Mouse (Mus musculus) G1E-ER4 (cell line): ENCODE data around the gene Gm525. TPM values are rescaled to one million over a fixed set of nuclear protein-coding genes. Genes with fewer than 3 reads are reported as not detected.

Experiments
- GATA1 ChIP-seq: IDR thresholded peaks from one replicate; pipeline ENCODE4 v1.8.0; 2012; ENCODE audit warnings: low read length, inconsistent platforms
- polyA plus RNA-seq: library from polyadenylated mRNA; stranded (reverse); fragments of >175 nt; gene quantifications from 2 replicates; pipeline ENCODE4 v1.2.3, GENCODE M21; 2012

Gm525 gene
- polyA plus RNA-seq, 1 experiment, result not detected

DNA sequence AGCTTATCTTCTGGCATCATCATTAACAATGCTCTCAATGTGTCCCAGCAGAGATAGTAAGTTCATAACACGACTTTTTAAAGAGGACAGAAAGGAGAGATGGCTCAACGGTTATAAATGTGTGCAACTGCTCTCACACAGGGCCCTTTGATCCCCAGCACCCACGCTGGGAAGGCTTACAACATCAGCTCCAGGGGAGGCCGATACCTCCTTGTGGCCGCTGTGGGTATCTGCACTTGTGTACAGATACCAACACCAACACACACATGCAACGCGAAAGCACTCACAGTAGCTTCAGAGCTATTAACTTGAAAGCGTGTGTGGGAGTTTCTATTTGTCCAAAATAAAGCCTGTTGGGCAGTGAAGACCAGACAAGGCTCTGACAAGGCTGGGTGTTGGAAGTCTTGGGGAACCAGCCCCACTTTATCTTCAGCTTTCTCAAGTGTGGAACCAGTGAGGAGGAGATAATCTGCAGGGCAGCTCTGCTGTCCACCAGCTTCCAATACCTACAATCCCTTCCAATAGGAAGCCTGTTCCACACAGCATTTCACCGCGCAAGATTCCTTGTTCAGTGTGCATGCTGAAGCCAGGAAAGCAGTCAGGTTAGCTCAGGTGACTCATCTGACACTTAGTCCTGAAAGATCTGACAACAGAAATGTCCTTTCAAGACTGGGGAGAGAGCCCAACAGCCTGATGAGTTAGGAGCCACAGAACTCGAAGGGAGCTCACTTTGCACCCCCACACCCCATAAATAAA is 14.9 kb upstream of the Gm525 start:
- TF ChIP-seq GATA1, result no peak

DNA sequence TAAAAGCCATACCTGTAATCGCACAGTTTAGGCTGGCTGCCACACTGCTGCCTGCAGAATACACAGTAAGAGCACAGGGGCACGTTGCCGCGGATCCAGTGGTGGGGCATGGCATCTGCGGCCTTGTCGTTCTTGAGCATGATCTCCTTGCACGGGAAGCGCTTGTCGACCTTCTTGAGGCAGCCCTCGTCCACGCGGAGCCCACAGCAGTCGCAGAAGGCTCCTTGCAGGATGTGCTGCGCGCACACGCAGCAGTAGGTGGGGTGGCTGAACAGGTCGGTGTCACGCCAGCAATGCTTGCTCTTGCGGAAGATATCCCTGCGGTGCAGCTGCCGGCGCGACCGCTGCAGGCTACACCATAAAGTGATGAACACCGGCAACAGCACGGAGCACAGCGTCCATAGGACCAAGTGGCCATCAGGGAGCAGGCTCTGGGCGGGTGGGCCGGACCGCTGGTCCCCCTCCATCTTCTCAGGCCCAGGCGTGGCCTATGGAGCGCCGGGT is 13.7 kb upstream of the Gm525 start:
- TF ChIP-seq GATA1, result no peak

DNA sequence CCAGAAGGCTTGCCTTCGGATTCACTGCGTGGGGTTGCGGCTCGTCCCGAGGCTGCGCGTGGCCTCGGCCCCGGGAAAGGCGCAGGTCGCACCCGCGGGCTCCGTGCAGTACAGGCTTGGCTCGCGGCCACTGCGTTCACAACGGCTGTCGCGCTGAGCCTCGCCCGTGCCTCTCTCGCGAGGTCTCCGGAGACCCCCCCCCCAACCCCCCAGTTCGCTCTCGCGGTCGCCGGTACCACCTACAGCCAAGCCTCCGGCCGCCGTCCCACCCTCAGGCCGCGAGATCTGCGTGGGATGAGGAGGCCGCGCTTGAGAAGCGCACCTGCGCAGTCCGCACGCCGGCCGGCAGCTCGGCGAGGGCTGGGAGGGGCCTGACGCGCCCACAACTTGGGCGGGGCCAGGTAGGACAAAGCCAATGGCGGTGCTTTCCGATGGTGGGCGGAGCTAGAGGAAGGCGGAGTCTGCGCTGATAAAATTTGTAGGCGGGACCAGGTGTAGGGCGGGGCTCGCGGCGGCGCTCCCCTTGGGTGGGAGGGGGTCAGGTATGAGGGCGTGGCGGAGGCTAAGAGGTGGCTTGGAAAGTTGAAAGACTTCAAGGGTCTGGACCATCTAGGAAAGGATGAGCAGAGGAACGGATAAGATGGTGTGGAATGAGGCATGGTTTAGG is 13.1 kb upstream of the Gm525 start:
- TF ChIP-seq GATA1, result no peak

DNA sequence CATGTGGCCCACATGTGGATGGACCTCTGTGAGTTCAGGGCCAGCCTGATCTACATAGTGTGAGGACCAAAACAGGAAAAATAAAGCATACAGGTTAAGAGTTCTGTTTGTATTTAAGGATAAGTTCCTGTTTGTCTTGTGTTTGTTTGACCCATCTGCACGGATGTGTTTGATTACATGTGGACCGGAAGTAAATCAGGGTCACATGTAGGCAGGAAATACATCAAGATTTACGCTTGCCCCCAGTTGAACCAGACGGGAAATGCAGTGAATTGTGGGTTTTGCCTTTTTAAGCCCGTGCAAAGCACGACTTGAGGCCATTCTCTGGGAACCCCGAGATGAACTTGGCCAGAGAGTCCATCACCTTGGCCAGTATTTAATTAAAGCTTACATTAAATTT is 12.3 kb upstream of the Gm525 start:
- no peak for TF ChIP-seq GATA1

DNA sequence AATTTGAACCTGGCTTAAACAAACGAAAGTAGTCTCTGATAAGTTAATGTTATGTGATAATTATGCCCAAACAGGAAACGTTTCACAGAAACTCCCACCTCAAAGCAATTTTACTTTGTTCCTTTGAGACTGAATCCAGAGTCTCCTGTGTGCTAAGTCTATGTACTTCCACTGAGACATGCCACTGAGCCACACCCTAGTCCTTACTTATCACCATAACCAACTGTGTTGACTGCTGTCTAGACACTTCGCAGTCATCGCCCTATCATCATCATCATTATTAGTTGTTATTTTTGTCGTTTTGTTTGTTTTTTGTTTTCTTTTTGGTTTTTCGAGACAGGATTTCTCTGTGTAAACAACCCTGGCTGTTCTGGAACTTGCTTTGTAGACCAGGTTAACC is 9.3 kb upstream of the Gm525 start:
- TF ChIP-seq GATA1, result no peak

DNA sequence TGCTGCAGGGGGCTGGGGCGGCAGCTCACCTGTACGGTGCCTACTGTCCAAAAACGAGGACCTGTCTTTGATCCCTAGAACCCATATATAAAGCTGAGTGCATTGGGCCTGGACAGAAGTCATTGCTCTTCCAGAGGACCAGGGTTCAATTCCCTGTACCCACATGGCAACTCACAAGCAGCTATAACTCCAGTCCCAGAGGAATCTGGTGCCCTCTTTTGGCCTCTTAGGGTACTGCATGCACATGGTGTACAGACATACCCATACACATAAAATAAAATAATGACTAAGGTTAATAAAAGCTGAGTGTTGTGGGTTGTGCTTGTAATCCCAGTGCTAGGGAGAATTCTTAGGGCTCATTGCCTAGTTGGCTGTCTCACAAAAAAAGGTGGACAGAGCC is 8.3 kb upstream of the Gm525 start:
- no peak for TF ChIP-seq GATA1

DNA sequence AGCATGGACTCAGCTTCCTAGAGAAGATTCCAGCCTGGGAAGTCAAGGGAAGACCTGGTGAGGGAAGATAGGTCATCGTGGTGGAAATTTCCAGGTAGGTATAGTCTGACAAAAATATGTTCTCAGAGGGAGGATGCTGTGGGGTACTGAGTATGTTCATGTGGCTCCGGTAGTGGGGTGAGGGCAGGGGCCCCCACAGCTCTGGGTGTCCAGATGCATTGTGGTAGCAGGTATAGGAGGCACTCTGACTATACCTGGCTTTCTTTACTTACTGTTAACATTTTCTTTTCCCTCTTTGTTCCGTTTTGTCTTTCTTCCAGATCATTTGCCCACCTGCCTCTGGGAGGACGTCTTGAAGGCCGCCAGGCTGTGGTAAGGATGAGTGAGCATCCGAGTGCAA is 7.5 kb upstream of the Gm525 start:
- TF ChIP-seq GATA1, result no peak

DNA sequence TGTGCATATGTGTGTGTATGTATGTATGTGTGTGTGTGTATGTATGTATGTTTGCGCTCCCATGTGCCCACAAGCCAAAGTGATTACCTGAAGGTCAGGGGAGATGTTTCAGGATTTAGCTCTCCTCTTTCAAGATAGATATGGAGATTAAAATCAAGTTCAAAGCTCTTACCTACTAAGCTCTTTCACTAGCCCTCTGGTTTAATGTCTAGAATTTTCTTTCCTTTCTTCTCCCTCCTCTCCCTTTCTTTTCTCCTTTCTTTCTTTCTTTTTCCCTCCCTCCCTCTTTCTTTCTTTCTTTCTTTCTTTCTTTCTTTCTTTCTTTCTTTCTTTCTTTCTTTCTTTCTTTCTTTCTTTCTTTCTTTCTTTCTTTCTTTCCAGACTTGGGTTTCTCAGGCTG is 6.9 kb upstream of the Gm525 start, which contains the start of gene Dgke:
Gene Dgke (minus strand): TSS at position 101 of the 400 bp plus-strand sequence.
- TF ChIP-seq GATA1, result no peak

DNA sequence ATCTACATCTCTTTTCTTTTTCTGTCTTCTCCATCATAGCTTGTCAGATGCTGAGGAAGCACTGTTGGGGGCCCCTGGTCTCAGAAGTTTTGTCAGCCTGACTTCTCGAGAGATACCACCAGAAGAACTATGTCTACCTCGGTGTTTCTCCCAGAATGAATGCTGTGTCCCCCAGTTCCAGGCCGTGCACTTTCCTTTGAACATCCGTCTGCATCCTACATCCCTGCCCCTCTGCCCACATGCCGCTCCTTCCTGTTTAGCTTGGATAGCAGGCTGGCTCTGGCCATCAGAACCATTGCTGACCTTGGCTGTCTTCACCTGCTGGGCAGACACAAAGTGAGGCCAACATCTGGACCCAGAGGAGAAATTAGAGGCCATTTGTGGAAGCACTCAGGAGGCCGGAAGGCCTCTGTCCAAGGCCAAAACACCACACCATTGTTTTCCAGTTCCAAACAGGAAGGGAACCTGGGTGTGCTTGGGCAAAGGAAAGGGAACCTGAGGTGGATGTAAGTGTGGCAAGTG is 6.3 kb upstream of the Gm525 start:
- no peak for TF ChIP-seq GATA1

DNA sequence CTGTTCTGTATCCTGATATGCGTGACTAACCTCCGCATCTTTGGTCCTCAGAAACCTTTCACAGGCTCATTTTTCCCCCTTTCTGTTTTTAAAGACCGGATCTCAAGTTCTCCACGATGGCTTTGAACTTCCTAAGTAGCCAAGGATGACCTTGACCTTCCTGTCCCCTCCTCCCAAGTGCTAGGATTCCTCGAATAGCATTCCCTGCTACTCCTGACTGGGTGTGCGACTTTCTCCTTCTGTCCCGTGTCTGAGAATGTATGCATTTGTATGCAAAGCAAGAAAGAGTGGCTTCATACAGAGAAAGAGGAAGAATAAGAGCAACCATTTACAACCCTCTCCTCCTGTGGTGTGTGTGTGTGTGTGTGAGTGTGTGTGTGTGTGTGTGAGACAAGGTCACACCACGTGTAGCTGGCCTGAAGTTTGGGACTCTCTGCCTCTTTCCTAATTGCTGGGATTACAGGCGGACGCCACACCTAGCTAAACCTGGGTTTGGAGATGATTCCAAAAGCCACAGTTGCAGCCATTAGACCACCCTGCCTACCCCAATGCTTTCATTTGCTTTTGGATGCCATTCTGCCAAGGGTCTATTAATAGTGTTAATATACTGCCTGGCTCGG is 5.7 kb upstream of the Gm525 start:
- no peak for TF ChIP-seq GATA1

DNA sequence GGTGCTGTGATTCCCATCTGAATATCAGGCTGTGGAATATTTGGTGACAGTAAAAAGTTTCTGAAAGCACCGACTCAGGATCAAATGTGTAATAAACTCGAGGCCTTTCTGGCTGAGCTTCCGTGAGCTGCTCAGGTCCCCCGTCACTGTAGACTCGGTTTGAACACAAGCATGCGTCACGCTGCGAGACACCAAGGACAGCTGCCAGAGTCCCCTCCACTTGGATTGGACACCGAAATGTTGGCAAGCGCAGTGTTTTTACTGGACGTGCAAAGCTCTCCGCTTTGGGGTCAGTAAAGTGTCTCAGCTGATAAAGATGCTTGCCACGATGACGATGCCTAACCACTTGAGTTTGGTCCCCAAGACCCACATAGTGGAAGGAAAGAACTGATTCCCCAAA is 5.0 kb upstream of the Gm525 start:
- TF ChIP-seq GATA1, result no peak

DNA sequence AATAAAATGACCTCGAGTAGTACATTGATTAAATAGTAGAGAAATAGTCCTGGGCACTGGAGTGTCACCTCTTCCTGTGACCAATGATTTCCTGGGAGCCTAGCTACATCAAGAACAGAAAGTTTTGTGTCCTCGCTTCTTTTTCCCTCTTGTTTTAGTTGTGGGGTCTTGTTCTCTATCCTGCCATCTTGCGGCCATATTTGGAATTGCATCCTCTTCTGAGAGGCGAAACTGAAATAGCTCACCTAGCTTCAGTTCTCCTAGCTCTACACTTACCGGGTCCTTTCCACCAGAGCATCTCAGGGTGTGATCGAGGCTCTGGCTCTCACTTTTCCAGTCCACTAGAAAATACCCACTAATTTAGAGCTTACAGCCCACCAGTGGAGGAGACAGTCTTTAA is 4.3 kb upstream of the Gm525 start:
- no peak for TF ChIP-seq GATA1

DNA sequence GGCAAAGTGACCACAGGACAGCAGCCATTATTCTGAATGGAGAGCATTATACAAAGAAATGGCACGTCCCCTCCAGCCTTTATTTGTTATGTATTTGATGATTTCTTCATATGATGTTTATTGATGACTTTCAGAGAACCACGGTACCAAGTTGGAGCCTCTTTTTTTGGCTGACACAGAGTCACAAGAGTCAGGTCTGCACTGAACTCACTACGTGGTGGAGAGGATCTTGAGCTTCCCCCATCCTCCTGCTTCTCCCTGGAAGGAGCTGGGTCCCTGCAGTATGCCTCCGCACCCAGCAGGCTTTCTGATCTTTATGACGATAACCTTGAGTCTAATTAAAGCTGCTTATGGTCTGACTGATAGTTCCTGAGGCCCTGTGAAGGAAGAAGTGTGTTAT is 2.1 kb upstream of the Gm525 start:
- TF ChIP-seq GATA1, result no peak

DNA sequence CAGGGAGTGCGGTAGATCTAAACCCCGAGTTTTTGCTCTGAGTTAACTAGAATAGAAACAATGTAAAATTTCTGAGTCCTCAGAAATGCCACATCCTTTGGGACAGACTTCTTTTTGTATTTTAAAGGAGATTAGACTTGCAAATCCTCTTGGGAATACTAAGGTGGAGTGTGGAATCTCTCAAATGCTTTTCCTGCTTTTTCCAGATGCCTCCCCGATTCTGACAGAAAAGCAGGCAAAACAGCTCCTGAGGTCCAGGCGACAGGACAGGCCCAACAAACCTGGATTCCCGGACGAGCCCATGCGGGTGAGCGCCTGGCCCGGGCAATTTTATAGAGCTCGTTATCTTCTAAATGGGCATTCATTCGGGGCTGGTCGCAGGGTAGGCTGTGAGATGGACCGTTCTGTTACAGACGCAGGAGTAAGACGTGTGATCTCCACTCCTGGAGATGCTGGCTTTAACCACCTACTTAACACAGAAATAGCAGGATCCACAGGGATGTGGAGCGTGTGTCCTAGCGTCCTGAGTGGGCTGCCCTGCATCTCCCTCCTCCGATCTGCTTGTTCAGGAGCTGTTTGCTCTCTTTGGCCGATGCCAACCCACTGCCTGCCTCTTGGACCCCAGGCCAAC is 1.3 kb downstream of the Gm525 start:
- TF ChIP-seq GATA1, result no peak

DNA sequence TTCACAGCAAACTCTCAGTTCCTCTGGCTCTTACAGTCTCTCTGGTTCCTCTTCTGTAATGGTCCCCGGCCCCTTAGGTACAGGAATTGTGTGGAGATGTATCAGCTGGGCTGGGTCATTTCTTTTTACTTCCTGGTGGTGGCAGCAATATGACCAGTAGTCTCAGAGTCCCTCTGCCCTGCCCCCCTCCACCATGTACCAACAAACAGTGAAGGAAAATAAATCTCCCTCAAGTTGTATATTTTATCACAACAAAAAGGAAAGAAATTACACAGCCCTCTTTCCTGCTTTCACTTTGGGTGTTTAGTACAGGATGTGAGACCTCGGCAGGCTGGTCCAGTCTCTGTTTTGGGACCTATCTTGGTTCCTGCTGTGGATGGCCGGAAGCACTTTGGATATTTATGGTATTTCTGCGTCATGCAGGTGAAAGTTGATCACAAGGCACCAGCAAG is 2.8 kb downstream of the Gm525 start:
- TF ChIP-seq GATA1, result no peak

DNA sequence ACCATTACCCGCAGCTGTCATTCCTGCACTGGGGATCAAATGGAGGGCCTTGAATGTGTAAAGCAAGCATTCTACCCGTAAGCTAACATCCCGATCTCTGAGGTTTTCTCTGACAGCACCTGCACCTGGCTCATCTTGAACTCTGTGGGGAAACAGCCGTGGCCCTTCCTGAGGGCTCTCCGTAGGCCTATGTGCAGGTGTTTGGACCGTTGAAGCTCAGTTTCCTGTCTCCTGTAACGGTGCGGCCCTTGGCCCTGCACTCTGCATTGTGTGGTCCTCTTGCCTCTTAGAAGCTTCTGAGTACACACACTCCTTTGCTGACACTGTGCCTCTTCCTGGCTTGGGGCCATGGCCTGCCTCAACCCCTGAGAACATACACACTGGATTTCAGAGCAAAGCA is 4.0 kb downstream of the Gm525 start:
- no peak for TF ChIP-seq GATA1
